Mouse (Mus musculus): ENCODE measurements around the gene Dcps. TPM values are rescaled to one million over a fixed set of nuclear protein-coding genes. Genes with fewer than 3 reads are reported as not detected.

Dcps gene
- polyA plus RNA-seq, 2 experiments = 54.6 to 61.6 TPM

DNA sequence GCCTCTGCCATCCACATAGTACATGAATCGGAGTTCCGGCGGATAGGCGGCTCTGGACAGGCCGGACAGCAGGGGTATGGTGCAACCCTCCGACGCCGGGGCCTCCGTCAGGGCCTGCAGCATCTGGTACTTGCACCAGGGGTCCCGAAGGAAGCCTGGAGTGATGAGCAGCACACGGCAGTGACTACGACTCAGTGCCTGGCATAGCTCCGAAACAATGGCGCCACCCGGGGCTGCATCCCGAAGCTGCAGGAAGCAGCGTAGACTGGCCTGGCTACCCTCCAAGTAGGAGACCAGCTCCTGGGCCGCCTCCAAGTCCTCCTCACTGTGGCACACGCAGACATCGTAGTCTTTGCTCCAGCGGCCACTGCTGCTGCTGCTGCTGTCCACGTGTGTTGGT is 12.8 kb upstream of the Dcps start:
- Histone ChIP-seq H3K9me3 (ENCODE audit: control insufficient read depth, low read length) (no peaks in the 10 kb centered on the region), H3K9ac (ENCODE audit: low read depth, low read length, severe bottlenecking) (no peak overlapping the region), H3K4me3 (replicated peaks; ENCODE audit: low read length) (no peak overlapping the region), H3K4me1 (ENCODE audit: control insufficient read depth, insufficient read depth, low read length) (no peaks in the 10 kb centered on the region), H3K4me2 (replicated peaks; ENCODE audit: low read depth, low read length, severe bottlenecking) (no peak overlapping the region), H3K27me3 (ENCODE audit: control insufficient read depth, insufficient read depth, low read length) (no peaks in the 10 kb centered on the region), H3K27ac (replicated peaks; ENCODE audit: low read depth, low read length) (no peak overlapping the region), H3K36me3 (ENCODE audit: control insufficient read depth, insufficient read depth, low read length) (peaks cover 46% of the 10 kb centered on the region)
- WGBS = 77% methylated on average over 22 of the region's 22 CpGs
- DNase-seq (ENCODE audit: low spot score) (no peak), ATAC-seq (ENCODE audit: low FRiP score, low read depth) (no peak)
- TF ChIP-seq POLR2A (IDR thresholded peaks at IDR 0.05; ENCODE audit: borderline replicate concordance, extremely low read depth, insufficient read depth, insufficient read length) = no peak

DNA sequence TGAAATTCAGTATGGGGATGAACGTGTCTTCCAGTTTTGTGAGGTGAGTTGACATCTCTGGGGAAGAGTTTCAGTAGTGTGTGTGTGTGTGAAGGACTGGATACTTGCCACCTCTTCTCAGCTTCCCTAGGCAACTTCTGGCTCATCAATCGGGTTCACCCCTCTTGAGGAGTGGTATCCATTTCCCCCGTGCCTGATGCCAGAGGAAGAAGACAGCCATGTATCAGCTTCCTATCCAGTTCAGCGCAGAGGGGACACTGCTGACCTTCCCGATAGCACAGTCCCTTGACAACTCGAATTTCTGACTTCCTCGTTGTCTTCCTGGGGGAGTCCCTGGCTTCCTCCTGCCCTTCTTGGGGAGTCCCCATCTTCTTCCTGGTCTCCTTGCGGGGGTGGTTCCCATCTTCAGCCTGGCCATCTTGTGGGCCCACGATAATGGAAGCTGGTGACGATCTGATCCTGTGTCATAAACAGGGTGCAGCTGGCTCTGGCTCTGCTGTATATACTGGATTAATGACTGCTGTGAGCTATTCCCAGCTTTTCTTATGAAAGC is 11.6 kb upstream of the Dcps start:
- ATAC-seq (ENCODE audit: low FRiP score, low read depth) = no peak
- H3K9ac ChIP-seq (ENCODE audit: low read depth, low read length, severe bottlenecking) = no peak overlapping the region
- no peaks in the 10 kb centered on the region for H3K9me3 ChIP-seq (ENCODE audit: control insufficient read depth, low read length)
- no peak overlapping the region for H3K4me3 ChIP-seq (replicated peaks; ENCODE audit: low read length)
- 86% methylated on average over 10 of the region's 10 CpGs for WGBS
- DNase-seq (ENCODE audit: low spot score) = no peak
- no peaks in the 10 kb centered on the region for H3K27me3 ChIP-seq (ENCODE audit: control insufficient read depth, insufficient read depth, low read length)
- no peak overlapping the region for H3K4me2 ChIP-seq (replicated peaks; ENCODE audit: low read depth, low read length, severe bottlenecking)
- H3K27ac ChIP-seq (replicated peaks; ENCODE audit: low read depth, low read length) = no peak overlapping the region
- H3K36me3 ChIP-seq (ENCODE audit: control insufficient read depth, insufficient read depth, low read length) = peaks cover 46% of the 10 kb centered on the region
- H3K4me1 ChIP-seq (ENCODE audit: control insufficient read depth, insufficient read depth, low read length) = no peaks in the 10 kb centered on the region
- no peak for TF ChIP-seq POLR2A (IDR thresholded peaks at IDR 0.05; ENCODE audit: borderline replicate concordance, extremely low read depth, insufficient read depth, insufficient read length)

- no peaks in the 10 kb centered on the region for H3K27me3 ChIP-seq (ENCODE audit: control insufficient read depth, insufficient read depth, low read length)
- no peak overlapping the region for H3K27ac ChIP-seq (replicated peaks; ENCODE audit: low read depth, low read length)
- H3K4me3 ChIP-seq (replicated peaks; ENCODE audit: low read length) = no peak overlapping the region
- H3K36me3 ChIP-seq (ENCODE audit: control insufficient read depth, insufficient read depth, low read length) = peaks cover 45% of the 10 kb centered on the region
- WGBS = 75% methylated on average over 4 of the region's 4 CpGs
- H3K9ac ChIP-seq (ENCODE audit: low read depth, low read length, severe bottlenecking) = no peak overlapping the region
- ATAC-seq (ENCODE audit: low FRiP score, low read depth) (no peak), DNase-seq (ENCODE audit: low spot score) (no peak)
- no peak for TF ChIP-seq POLR2A (IDR thresholded peaks at IDR 0.05; ENCODE audit: borderline replicate concordance, extremely low read depth, insufficient read depth, insufficient read length)
- no peak overlapping the region for H3K4me2 ChIP-seq (replicated peaks; ENCODE audit: low read depth, low read length, severe bottlenecking)
- H3K4me1 ChIP-seq (ENCODE audit: control insufficient read depth, insufficient read depth, low read length) = no peaks in the 10 kb centered on the region
- no peaks in the 10 kb centered on the region for H3K9me3 ChIP-seq (ENCODE audit: control insufficient read depth, low read length)
Observed at GRCm38 (mm10) chr9:35186430-35186829, 10.6 kb upstream of the Dcps start.

GRCm38 (mm10) chr9:35183359-35183758 is 7.5 kb upstream of the Dcps start:
- DNase-seq (ENCODE audit: low spot score) (no peak), ATAC-seq (ENCODE audit: low FRiP score, low read depth) (no peak)
- Histone ChIP-seq H3K4me2 (replicated peaks; ENCODE audit: low read depth, low read length, severe bottlenecking) (no peak overlapping the region), H3K4me1 (ENCODE audit: control insufficient read depth, insufficient read depth, low read length) (no peaks in the 10 kb centered on the region), H3K36me3 (ENCODE audit: control insufficient read depth, insufficient read depth, low read length) (peaks cover 16% of the 10 kb centered on the region), H3K4me3 (replicated peaks; ENCODE audit: low read length) (no peak overlapping the region), H3K27me3 (ENCODE audit: control insufficient read depth, insufficient read depth, low read length) (no peaks in the 10 kb centered on the region), H3K9ac (ENCODE audit: low read depth, low read length, severe bottlenecking) (no peak overlapping the region), H3K27ac (replicated peaks; ENCODE audit: low read depth, low read length) (no peak overlapping the region), H3K9me3 (ENCODE audit: control insufficient read depth, low read length) (no peaks in the 10 kb centered on the region)
- 74% methylated on average over 5 of the region's 5 CpGs for WGBS
- TF ChIP-seq POLR2A (IDR thresholded peaks at IDR 0.05; ENCODE audit: borderline replicate concordance, extremely low read depth, insufficient read depth, insufficient read length) = no peak

DNA sequence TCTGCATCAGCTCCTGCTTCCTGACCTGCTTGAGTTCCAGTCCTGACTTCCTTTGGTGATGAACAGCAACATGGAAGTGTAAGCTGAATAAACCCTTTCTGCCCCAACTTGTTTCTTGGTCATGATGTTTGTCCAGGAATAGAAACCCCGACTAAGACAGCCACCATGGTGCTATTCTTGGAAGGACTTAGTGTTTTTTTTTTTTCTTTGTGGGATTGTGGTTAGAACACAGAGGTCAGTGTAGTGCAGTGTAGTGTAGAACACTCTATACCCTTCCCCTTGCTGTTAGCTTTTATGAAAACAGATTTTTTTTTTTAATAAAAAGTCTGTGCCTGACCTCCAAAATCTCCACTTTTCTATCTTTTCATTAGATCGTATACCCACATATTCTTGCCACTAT is 7.0 kb upstream of the Dcps start:
- DNase-seq (ENCODE audit: low spot score) = no peak
- Histone ChIP-seq H3K36me3 (ENCODE audit: control insufficient read depth, insufficient read depth, low read length) (peaks cover 12% of the 10 kb centered on the region), H3K9ac (ENCODE audit: low read depth, low read length, severe bottlenecking) (no peak overlapping the region), H3K27ac (replicated peaks; ENCODE audit: low read depth, low read length) (no peak overlapping the region), H3K4me2 (replicated peaks; ENCODE audit: low read depth, low read length, severe bottlenecking) (no peak overlapping the region), H3K4me1 (ENCODE audit: control insufficient read depth, insufficient read depth, low read length) (no peaks in the 10 kb centered on the region), H3K9me3 (ENCODE audit: control insufficient read depth, low read length) (no peaks in the 10 kb centered on the region), H3K4me3 (replicated peaks; ENCODE audit: low read length) (no peak overlapping the region), H3K27me3 (ENCODE audit: control insufficient read depth, insufficient read depth, low read length) (no peaks in the 10 kb centered on the region)
- no peak for TF ChIP-seq POLR2A (IDR thresholded peaks at IDR 0.05; ENCODE audit: borderline replicate concordance, extremely low read depth, insufficient read depth, insufficient read length)
- no peak for ATAC-seq (ENCODE audit: low FRiP score, low read depth)
- 86% methylated on average over 2 of the region's 2 CpGs for WGBS
